Mouse (Mus musculus): Measurements from ENCODE around the gene Rnf215. TPM values are rescaled to one million over a fixed set of nuclear protein-coding genes. Genes with fewer than 3 reads are reported as not detected.

The Rnf215 gene
- polyA plus RNA-seq, 1 experiment from 2014 or later, result 19.2 TPM

GRCm38 (mm10) chr11:4149886-4150285 lies 14.9 kb downstream of the Rnf215 start:
- Histone ChIP-seq H3K36me3 (ENCODE audit: control insufficient read depth, insufficient read depth) (no peaks in the 10 kb centered on the region), H3K4me3 (ENCODE audit: low read length) (no peak overlapping the region), H3K9ac (ENCODE audit: low read length) (no peak overlapping the region), H3K9me3 (replicated peaks; ENCODE audit: control insufficient read depth, low read length) (no peaks in the 10 kb centered on the region; the same call in 1 of the 2 replicates), H3K4me2 (ENCODE audit: low read depth, low read length) (no peak overlapping the region), H3K27ac (ENCODE audit: low read length) (no peak overlapping the region), H3K27me3 (ENCODE audit: control insufficient read depth, insufficient read depth, low read length) (no peaks in the 10 kb centered on the region), H3K4me1 (ENCODE audit: control insufficient read depth, insufficient read depth, low read length) (no peaks in the 10 kb centered on the region)
- 84% methylated on average over 6 of the region's 6 CpGs for WGBS
- ATAC-seq (replicated peaks; ENCODE audit: extremely low read depth, insufficient read depth, low FRiP score), result no peak

- H3K9ac ChIP-seq (ENCODE audit: low read length), result no peak overlapping the region
- WGBS, result 88% methylated on average over 7 of the region's 7 CpGs
- H3K4me1 ChIP-seq (ENCODE audit: control insufficient read depth, insufficient read depth, low read length), result peaks cover 5% of the 10 kb centered on the region; the same call in 1 of the 2 replicates
- no peaks in the 10 kb centered on the region for H3K27me3 ChIP-seq (ENCODE audit: control insufficient read depth, insufficient read depth, low read length)
- H3K9me3 ChIP-seq (replicated peaks; ENCODE audit: control insufficient read depth, low read length), result no peaks in the 10 kb centered on the region; the same call in 1 of the 2 replicates
- no peak overlapping the region for H3K4me3 ChIP-seq (ENCODE audit: low read length)
- ATAC-seq (replicated peaks; ENCODE audit: extremely low read depth, insufficient read depth, low FRiP score), result no peak
- no peaks in the 10 kb centered on the region for H3K36me3 ChIP-seq (ENCODE audit: control insufficient read depth, insufficient read depth)
- H3K27ac ChIP-seq (ENCODE audit: low read length), result no peak overlapping the region
- H3K4me2 ChIP-seq (ENCODE audit: low read depth, low read length), result no peak overlapping the region
These were observed 18.7 kb downstream of the Rnf215 start for GRCm38 (mm10) chr11:4153694-4154093.

- no peaks in the 10 kb centered on the region for H3K36me3 ChIP-seq (ENCODE audit: control insufficient read depth, insufficient read depth)
- H3K4me3 ChIP-seq (ENCODE audit: low read length), result no peak overlapping the region
- peaks cover 12% of the 10 kb centered on the region for H3K4me1 ChIP-seq (ENCODE audit: control insufficient read depth, insufficient read depth, low read length)
- no peak overlapping the region for H3K27ac ChIP-seq (ENCODE audit: low read length)
- H3K4me2 ChIP-seq (ENCODE audit: low read depth, low read length), result no peak overlapping the region
- no peaks in the 10 kb centered on the region; the same call in 1 of the 2 replicates for H3K9me3 ChIP-seq (replicated peaks; ENCODE audit: control insufficient read depth, low read length)
- H3K9ac ChIP-seq (ENCODE audit: low read length), result no peak overlapping the region
- H3K27me3 ChIP-seq (ENCODE audit: control insufficient read depth, insufficient read depth, low read length), result no peaks in the 10 kb centered on the region
- ATAC-seq (replicated peaks; ENCODE audit: extremely low read depth, insufficient read depth, low FRiP score), result no peak
- 58% methylated on average over 5 of the region's 5 CpGs for WGBS
These were observed 20.6 kb downstream of the Rnf215 start for GRCm38 (mm10) chr11:4155641-4156040.

DNA sequence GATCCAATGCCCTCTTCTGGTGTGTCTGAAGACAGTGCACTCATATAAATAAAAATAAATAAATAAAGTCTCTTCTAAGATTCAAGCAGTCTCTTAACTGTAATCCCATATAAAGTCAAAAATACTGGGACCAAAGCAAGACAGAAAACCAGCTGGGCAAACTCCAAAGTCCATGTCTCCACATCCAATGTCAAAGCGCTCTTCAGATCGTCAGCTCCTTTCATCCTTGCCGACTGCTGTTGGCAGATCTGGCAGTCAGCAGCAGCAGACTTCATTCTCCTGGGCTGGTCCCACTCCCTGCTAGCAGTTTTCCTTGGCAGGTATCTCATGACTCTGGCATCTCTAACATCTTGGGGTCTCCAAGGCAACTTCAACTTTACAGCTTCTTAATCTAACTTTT lies 23.7 kb downstream of the Rnf215 start:
- H3K4me2 ChIP-seq (ENCODE audit: low read depth, low read length), result no peak overlapping the region
- H3K9me3 ChIP-seq (replicated peaks; ENCODE audit: control insufficient read depth, low read length), result no peaks in the 10 kb centered on the region; the same call in 1 of the 2 replicates
- 75% methylated on average over 3 of the region's 3 CpGs for WGBS
- no peaks in the 10 kb centered on the region for H3K27me3 ChIP-seq (ENCODE audit: control insufficient read depth, insufficient read depth, low read length)
- H3K4me1 ChIP-seq (ENCODE audit: control insufficient read depth, insufficient read depth, low read length), result peaks cover 26% of the 10 kb centered on the region
- peaks cover 16% of the 10 kb centered on the region for H3K36me3 ChIP-seq (ENCODE audit: control insufficient read depth, insufficient read depth)
- H3K4me3 ChIP-seq (ENCODE audit: low read length), result no peak overlapping the region
- ATAC-seq (replicated peaks; ENCODE audit: extremely low read depth, insufficient read depth, low FRiP score), result no peak
- H3K27ac ChIP-seq (ENCODE audit: low read length), result no peak overlapping the region
- no peak overlapping the region for H3K9ac ChIP-seq (ENCODE audit: low read length)

GRCm38 (mm10) chr11:4159808-4160708 lies 25.1 kb downstream of the Rnf215 start, which contains the start of the genes Ccdc157 and Sf3a1:
Gene Ccdc157 (minus strand): TSS chr11:4160293.
Gene Sf3a1 (plus strand): TSS chr11:4160350.
- 1% methylated on average over 54 of the region's 54 CpGs for WGBS
- H3K36me3 ChIP-seq (ENCODE audit: control insufficient read depth, insufficient read depth), result peaks cover 28% of the 10 kb centered on the region
- H3K27ac ChIP-seq (ENCODE audit: low read length), result peak within 1 kb of the TSS; percentile 95
- peak within 1 kb of the TSS; percentile 92 for H3K9ac ChIP-seq (ENCODE audit: low read length)
- peak within 1 kb of the TSS; percentile 93 for H3K4me2 ChIP-seq (ENCODE audit: low read depth, low read length)
- peaks cover 30% of the 10 kb centered on the region for H3K4me1 ChIP-seq (ENCODE audit: control insufficient read depth, insufficient read depth, low read length)
- peak; percentile 96 for ATAC-seq (replicated peaks; ENCODE audit: extremely low read depth, insufficient read depth, low FRiP score)
- H3K9me3 ChIP-seq (replicated peaks; ENCODE audit: control insufficient read depth, low read length), result no peaks in the 10 kb centered on the region
- no peaks in the 10 kb centered on the region for H3K27me3 ChIP-seq (ENCODE audit: control insufficient read depth, insufficient read depth, low read length)
- peak within 1 kb of the TSS; percentile 91 for H3K4me3 ChIP-seq (ENCODE audit: low read length)

DNA sequence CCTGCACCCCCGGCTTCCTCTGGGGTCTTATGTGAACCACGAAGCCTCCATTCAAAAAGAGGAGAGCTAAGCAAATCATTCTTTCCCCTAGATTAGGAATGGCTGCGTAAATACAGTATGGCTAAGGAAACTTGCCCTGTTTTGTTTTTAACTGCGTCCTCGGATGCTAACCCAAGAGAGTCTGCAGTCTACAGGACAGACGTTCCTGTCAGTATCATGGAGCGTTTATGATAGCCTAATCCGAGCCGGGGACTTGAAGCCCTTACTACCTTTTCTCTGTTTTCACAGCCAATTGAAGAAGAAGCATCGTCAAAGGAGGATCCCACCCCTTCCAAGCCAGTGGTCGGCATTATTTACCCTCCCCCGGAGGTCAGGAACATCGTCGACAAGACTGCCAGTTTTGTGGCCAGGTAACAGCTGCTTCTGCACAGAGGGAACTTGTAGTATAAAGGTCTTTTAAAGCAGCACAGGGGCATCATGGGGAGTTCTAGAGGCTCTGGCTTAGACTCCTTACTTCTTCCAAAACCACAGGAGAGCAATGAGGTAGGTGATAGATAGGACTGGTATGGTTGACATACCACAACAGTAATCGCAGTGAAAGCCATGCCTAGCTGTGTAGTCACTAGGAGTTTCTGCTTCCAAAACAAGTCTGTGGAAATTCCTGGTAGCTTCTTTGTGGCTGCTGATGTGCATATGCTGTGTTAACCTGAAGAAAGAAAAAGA lies 25.9 kb downstream of the Rnf215 start:
- H3K27me3 ChIP-seq (ENCODE audit: control insufficient read depth, insufficient read depth, low read length), result no peaks in the 10 kb centered on the region
- ATAC-seq (replicated peaks; ENCODE audit: extremely low read depth, insufficient read depth, low FRiP score), result no peak
- H3K9me3 ChIP-seq (replicated peaks; ENCODE audit: control insufficient read depth, low read length), result no peaks in the 10 kb centered on the region
- WGBS, result 5% methylated on average over 15 of the region's 15 CpGs
- peak overlapping the region; percentile 91 for H3K4me3 ChIP-seq (ENCODE audit: low read length)
- peak overlapping the region; percentile 93 for H3K4me2 ChIP-seq (ENCODE audit: low read depth, low read length)
- peaks cover 30% of the 10 kb centered on the region for H3K36me3 ChIP-seq (ENCODE audit: control insufficient read depth, insufficient read depth)
- peaks cover 30% of the 10 kb centered on the region for H3K4me1 ChIP-seq (ENCODE audit: control insufficient read depth, insufficient read depth, low read length)
- peak overlapping the region; percentile 92 for H3K9ac ChIP-seq (ENCODE audit: low read length)
- H3K27ac ChIP-seq (ENCODE audit: low read length), result peak overlapping the region; percentile 95

DNA sequence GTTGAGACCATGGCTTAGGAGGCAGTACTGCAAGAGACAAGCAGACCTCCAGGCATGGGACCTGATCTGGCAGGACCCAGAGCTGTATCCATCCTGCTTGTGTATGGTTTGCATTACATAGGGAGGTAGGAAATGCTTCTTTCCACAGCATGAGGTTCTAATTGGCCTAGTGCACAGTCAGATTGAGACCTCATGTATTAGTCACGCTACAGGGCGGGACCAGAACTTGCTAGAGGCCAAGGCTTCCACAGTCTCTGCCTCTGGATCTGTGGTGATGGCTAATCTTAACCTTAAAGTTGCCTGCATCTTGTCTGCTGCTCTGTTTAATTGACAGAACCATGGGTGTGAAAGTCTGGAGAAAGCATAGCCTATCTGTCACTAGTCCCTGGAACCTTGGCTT lies 29.7 kb downstream of the Rnf215 start:
- 93% methylated on average over 2 of the region's 2 CpGs for WGBS
- H3K4me2 ChIP-seq (ENCODE audit: low read depth, low read length), result no peak overlapping the region
- peaks cover 62% of the 10 kb centered on the region for H3K36me3 ChIP-seq (ENCODE audit: control insufficient read depth, insufficient read depth)
- ATAC-seq (replicated peaks; ENCODE audit: extremely low read depth, insufficient read depth, low FRiP score), result no peak
- H3K4me1 ChIP-seq (ENCODE audit: control insufficient read depth, insufficient read depth, low read length), result peaks cover 19% of the 10 kb centered on the region
- H3K4me3 ChIP-seq (ENCODE audit: low read length), result no peak overlapping the region
- no peak overlapping the region for H3K27ac ChIP-seq (ENCODE audit: low read length)
- no peaks in the 10 kb centered on the region for H3K9me3 ChIP-seq (replicated peaks; ENCODE audit: control insufficient read depth, low read length)
- no peaks in the 10 kb centered on the region for H3K27me3 ChIP-seq (ENCODE audit: control insufficient read depth, insufficient read depth, low read length)
- H3K9ac ChIP-seq (ENCODE audit: low read length), result no peak overlapping the region

- Histone ChIP-seq H3K4me1 (ENCODE audit: control insufficient read depth, insufficient read depth, low read length) (peaks cover 11% of the 10 kb centered on the region), H3K27ac (ENCODE audit: low read length) (no peak overlapping the region), H3K9me3 (replicated peaks; ENCODE audit: control insufficient read depth, low read length) (no peaks in the 10 kb centered on the region), H3K27me3 (ENCODE audit: control insufficient read depth, insufficient read depth, low read length) (no peaks in the 10 kb centered on the region), H3K9ac (ENCODE audit: low read length) (no peak overlapping the region), H3K36me3 (ENCODE audit: control insufficient read depth, insufficient read depth) (peaks cover 73% of the 10 kb centered on the region), H3K4me2 (ENCODE audit: low read depth, low read length) (no peak overlapping the region), H3K4me3 (ENCODE audit: low read length) (no peak overlapping the region)
- 90% methylated on average over 7 of the region's 7 CpGs for WGBS
- no peak for ATAC-seq (replicated peaks; ENCODE audit: extremely low read depth, insufficient read depth, low FRiP score)
These were observed 31.6 kb downstream of the Rnf215 start for GRCm38 (mm10) chr11:4166467-4167090.
